Mouse (Mus musculus): Measurements from ENCODE around the gene 2810408A11Rik.
"Not testable (repeated sequence)": the region's sequence is repeated elsewhere in the genome, so short reads cannot be mapped to it uniquely, and the experiment has no call there.

The 2810408A11Rik gene

DNA sequence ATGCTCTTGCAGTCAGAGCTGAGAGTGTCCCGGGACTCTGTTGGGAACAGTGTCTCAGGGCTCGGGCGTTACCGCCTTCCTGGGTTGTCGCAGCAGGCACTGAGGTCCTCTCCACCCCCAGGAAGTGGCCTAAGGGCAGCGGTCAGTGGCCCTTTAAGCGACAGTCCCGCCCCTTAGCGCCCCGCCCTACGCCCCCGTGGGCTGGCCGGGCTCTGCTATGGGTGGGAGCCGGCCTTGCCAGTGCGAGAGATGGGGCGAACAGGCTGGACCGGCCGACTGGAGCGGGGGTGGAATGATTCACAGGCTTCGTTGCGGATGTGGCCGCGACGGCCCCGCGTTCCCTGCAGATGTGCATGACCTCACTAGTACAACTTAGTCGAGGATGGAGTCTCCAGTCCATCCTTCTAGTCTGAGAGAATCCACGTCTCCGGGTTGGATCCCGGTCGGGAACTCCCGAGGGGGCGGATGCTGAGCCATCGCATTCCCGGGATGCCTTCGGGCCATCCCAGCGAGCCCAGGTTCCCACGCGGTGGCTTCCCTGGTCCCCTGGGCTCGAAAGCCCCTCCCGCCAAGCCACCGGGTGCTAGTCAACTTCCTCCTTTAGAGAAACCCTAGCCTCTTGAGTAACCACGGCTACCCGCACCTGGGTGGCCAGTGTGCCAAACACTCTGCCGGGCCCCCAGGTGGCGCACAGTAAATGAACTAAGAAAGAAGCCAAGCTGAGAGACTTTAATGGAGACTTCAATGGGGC lies 19.8 kb downstream of the 2810408A11Rik start, which contains the start of gene Kctd11:
TSS of gene Kctd11 (minus strand) at position 554 of the 751 bp plus-strand sequence.
- DNase-seq (ENCODE audit: low spot score in 2 of 2), result peak; percentile 49 to 58

DNA sequence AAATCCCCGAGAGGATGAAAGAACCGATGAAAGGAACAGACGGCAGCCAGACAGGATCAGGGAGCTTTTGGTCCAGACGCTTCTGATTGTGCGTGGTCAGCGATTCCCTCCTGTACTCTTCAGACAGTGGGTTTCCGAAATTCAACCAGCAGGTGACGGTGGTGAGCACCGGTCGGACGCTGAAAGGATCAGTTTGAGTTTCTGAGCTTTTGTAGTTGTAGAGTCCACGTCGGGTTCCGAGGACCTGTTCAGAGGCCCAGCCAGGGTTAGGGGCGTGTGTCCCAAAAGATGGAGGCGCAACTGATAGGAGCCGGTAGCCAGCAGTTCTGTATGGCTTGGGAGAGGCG lies 20.3 kb downstream of the 2810408A11Rik start:
- DNase-seq (ENCODE audit: low spot score in 2 of 2), result no peak

- no peak for DNase-seq (ENCODE audit: low spot score in 2 of 2)
Observed at GRCm38 (mm10) chr11:69879711-69880110, 21.1 kb downstream of the 2810408A11Rik start.

DNA sequence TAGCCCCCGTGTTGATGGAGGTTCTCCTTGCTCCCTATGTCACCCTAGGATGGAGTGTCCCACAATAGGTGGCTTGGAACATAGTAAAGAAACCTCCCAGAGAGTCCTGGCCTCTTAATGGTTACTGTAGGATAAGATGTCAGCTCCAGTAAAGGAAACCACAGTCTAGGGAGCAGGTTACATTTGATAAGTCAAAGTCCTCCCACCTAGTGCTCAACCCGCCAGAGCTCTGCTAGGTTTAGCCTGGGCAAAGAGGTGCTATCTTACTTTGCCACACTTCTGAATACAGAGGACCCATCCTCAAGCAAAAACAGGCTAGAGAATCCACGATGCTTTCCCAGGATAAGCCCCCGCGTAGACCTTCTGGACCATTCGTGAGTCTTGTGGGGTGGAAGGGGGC lies 21.8 kb downstream of the 2810408A11Rik start:
- DNase-seq (ENCODE audit: low spot score in 2 of 2), result no peak

- no peak for DNase-seq (ENCODE audit: low spot score in 2 of 2)
Observed at GRCm38 (mm10) chr11:69878399-69878798, 22.4 kb downstream of the 2810408A11Rik start.

GRCm38 (mm10) chr11:69877878-69878277 lies 22.9 kb downstream of the 2810408A11Rik start, which contains the start of gene Tmem95:
TSS of gene Tmem95 (minus strand) at chr11:69878018.
- DNase-seq (ENCODE audit: low spot score in 2 of 2), result no peak

GRCm38 (mm10) chr11:69876867-69877266 lies 23.9 kb downstream of the 2810408A11Rik start:
- peak; percentile 36 to 42 for DNase-seq (ENCODE audit: low spot score in 2 of 2)

GRCm38 (mm10) chr11:69876186-69876585 lies 24.6 kb downstream of the 2810408A11Rik start:
- DNase-seq (ENCODE audit: low spot score in 2 of 2), result no peak

DNA sequence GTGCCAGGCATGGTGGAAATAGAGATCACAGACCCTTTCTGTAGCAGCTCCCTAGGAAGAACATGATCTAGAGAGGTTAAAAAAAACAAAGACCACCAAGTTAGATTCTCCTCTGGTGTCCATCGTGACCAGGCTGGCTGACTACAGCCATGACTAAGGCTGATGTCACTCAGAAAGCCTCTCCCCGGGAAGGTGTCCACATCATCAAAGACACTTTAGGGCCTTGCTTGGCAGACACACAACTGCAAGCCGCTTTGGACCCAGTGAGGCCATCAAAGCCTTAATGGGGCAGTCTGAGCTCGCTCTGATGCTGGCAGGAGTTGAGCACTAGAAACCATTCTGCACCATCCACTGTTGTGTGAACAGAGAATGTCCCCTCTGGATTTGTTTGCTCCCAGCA lies 28.3 kb downstream of the 2810408A11Rik start:
- no peak for DNase-seq (ENCODE audit: low spot score in 2 of 2)

DNA sequence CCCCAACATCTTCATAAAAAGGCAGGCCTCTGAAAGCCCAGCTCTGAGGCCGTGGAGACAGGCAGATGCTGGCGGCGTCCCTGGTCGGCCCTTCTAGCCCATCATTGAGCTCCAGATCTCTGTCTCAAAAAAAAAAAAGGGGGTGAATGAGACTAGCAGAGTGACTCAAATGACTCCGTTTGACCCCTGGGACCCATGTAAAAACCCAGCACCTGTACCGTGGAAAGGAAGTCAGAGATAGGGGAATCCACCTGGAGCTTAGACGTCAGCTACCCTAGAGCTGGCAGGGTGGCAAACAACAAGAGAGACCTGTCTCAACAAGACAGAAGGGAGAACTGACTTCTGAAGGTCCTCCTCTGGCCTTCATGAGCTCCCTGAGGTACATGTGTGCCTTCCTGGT lies 29.0 kb downstream of the 2810408A11Rik start:
- DNase-seq (ENCODE audit: low spot score in 2 of 2), result no peak

DNA sequence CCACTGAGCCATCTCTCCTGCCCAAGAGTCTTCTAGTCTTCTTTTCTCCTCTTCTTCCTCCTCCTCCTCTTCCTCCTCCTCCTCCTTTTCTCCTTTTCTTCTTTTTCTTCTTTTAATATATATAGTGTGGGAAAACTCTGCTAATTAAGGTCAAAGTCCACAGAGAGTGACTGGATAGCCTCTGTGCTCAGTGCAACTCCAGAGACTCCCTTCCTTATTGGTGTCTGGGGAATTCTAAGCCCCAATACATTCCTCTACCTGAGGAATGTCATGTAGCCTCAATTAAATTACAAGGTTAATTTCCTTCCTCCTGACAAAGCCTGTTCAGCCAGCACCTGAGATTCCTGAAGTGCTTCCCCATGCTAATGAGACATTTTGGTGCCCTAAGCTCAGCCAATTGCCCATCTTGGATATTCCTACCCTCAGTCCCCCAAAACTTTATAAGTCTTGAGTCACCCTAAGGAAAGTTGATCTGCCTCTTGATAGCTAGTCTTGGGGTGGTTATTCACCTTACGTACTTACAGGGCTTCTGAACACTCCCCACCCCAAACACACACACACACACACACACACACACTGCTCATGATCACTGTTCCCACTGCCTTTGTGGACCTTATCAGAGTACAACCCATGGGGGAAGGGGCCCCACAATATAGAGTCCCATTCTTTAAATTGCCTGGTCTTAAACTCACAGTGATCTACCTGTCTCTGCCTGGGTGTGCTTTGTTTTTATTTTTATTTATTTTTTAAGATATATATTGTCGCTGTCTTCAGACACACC lies 30.3 kb downstream of the 2810408A11Rik start:
- DNase-seq (ENCODE audit: low spot score in 2 of 2), result no peak

GRCm38 (mm10) chr11:69867335-69867734 lies 33.5 kb downstream of the 2810408A11Rik start:
- DNase-seq (ENCODE audit: low spot score in 2 of 2), result no peak

- DNase-seq (ENCODE audit: low spot score in 2 of 2), result no peak
Observed at GRCm38 (mm10) chr11:69865561-69865960, 35.2 kb downstream of the 2810408A11Rik start.

DNA sequence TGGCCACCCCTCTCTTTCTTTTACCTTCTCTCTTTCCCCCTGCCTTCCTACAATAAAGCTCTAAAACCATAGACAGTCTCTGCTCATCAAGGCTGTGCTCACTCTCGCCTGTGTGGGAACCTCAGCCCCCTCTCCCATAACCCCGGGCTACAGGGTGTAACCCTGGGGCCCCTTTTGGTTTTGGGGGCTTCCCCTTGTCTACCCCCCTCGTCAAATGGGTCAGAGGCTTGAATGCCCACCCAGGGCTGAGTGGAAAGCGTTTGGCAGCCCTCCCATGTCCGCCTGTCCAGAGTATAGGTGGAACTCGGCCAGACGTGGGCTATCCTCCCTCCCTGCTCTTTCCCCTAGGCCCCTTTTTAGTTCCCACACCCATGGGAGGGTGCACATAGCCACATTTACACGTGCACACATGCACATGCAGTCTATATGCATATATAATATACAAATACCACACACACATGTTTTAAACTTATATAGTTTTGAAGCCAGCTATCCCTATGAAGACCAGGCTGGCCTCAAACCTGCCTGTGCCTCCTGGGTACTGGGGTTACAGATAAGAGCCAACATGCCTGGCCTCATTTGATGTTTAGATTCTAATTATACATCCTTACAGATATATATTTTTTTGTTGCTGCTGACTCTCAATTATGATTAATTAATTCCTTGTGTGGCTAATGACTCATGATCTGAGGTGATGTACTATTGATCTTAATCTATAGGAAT lies 36.5 kb downstream of the 2810408A11Rik start:
- no peak for DNase-seq (ENCODE audit: low spot score in 2 of 2)

DNA sequence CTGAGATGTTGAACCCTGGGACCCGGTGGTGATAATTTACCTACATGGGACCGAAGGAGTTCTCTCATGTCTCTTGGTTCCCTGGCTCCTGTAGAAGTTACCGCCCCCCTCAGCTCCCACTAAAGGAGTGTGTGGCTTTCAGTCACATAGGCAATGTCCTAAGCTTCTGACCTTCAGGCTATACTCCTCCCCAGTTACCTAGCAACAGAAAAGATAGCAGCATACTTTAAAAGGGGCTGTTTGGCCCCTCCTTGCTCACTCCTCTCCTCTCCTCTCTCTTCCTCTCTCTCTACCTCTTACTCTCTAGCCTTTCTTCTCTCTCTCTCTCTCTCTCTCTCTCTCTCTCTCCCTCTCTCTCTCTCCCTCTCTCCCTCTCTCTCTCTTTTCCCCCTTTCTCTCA lies 37.1 kb downstream of the 2810408A11Rik start:
- not testable (repeated sequence) for DNase-seq (ENCODE audit: low spot score in 2 of 2)

DNA sequence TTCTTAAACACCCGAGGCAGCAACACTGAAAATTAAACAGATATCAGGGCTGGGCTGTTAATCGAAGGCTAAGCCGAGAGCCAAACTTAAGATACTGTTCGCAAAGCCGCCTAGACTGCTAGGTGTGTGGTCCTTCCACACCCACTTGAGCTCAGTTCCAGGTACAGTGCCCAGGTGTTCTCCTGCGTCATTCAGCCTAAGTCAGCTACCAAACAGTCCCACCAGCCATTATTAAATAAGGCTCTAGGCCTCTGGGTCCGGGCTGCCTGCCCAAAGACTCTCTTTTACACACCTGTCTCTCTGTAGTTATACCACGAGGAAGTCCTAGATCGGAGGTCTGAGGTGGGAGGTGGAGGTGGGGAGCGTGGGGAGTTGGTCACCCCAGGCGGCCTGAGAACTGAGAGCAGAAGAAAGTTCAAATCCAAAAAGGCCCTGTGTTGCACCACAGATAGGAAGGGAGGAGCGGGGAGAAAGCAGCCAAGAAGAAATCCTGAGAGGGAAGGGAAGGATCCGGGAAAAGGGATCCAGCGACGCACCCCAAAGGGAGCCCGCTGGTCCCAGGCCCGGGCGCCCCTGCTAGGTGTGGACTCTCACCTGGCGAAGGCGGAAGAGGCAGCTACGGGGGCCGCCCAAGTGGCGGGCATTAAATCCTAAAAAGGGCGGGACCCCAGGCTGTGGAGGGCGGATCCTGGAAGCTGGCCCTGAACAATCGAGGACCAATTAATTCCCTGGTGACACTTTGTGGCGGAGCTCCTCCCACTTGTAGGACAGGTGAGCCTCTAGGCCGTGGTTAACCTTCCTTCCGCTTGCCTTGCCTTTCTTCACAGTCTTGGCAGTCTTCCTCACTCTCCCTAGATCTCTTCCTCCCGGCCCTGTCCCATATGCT lies 42.4 kb downstream of the 2810408A11Rik start, which contains the start of gene Tnk1:
TSS of gene Tnk1 (minus strand) at position 618 of the 886 bp plus-strand sequence.
- DNase-seq (ENCODE audit: low spot score in 2 of 2), result no peak

DNA sequence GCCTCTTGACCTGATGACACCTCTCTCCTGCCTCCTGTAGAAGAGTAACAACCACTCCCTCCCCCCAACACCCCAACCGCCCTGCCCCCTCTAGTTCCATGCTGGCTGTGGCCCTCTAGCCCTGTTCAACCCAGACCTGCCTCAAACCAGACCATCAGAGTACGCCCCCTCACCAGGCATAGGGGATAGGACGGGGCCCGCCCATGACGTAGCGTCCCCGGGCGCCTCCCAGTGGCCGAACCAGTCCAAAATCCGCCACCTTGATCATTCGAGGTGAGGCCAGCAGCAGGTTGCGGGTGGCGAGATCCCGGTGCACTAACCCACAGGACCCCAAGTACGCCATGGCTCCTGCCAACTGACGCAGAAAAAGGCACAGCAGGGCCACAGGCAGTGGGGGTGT lies 45.4 kb downstream of the 2810408A11Rik start:
- no peak for DNase-seq (ENCODE audit: low spot score in 2 of 2)

DNA sequence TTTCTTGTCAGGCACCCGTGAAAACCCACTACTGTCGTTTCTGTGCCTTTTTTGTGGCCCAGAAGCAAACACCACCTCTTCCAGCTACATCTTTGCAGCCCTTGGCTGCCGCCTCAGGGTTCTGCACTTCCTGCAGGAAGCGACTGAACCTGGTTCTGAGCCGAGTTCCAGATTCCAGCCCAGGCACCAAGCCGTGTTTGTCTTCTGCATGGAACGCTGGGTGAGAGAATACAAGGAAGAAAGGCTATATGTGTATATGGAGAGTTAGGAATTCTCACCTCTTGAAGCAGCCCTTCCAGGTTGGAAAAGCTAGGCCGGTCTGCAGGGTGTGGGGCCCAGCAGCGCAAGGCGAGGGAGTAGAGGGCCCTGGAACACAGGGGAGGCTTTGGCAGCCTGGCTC lies 46.1 kb downstream of the 2810408A11Rik start:
- no peak for DNase-seq (ENCODE audit: low spot score in 2 of 2)

DNA sequence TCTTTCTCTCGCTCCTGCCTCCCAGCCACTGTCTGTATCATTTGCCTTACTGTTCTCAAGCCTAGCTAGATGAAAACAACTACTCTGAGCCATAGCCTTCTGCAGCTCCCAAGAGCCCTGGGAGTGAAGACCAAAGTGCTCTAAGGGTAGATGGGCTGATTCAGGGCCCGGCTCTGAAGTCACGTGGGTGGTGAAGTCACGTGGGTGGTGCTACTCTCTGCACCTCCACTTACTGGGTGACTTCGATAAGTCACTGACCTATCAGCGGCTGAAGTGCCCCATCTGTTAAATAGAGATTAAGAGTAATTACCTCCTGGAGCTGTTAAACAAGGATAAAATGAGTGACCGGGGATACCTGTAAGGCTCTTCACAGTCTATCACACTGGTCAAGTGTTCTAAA lies 46.8 kb downstream of the 2810408A11Rik start:
- no peak for DNase-seq (ENCODE audit: low spot score in 2 of 2)

GRCm38 (mm10) chr11:69850754-69851153 lies 50.0 kb downstream of the 2810408A11Rik start:
- DNase-seq (ENCODE audit: low spot score in 2 of 2), result no peak

- DNase-seq (ENCODE audit: low spot score in 2 of 2), result no peak
Observed at GRCm38 (mm10) chr11:69849884-69850283, 50.9 kb downstream of the 2810408A11Rik start.
